Mouse (Mus musculus): ENCODE results near the gene Bcor.

GRCm38 (mm10) chrX:12192343-12192742 lies 32.2 kb upstream of the Bcor start:
- TF ChIP-seq CTCF (conservative IDR thresholded peaks at IDR 0.05; ENCODE audit: insufficient read depth, insufficient read length, low read depth, low read length) (no peak), POLR2A (IDR thresholded peaks at IDR 0.05; ENCODE audit: low read depth, low read length) (no peak)
